Mouse (Mus musculus) hindbrain, embryonic 11.5 days (tissue): ENCODE results near the gene Acot12. TPM values are rescaled to one million over a fixed set of nuclear protein-coding genes. Genes with fewer than 3 reads are reported as not detected.
A peak's percentile ranks its signal among the peaks of the same experiment; 100 is the strongest.

Experiments used
- ATAC-seq: fragments of 200-750 bp; cut with Nextera tagmentation; 2 replicates; pipeline ENCODE4 v1.8.0; 2017; ENCODE audit warnings: mild to moderate bottlenecking, moderate TSS enrichment, moderate library complexity; ENCODE audit not compliant: low FRiP score
- DNase-seq: peaks from one replicate; pipeline ENCODE4 v3.0.0-alpha.2; 2015; ENCODE audit warnings: low spot score
- H3K27ac ChIP-seq: fragments of 300-500 bp; sonication (generic); 2 replicates; pipeline ENCODE4 v1.5.1; 2014; ENCODE audit warnings: mild to moderate bottlenecking, low read depth, low read length
- H3K27me3 ChIP-seq: fragments of 300-500 bp; sonication (generic); 2 replicates; pipeline ENCODE4 v1.6.1; 2014; ENCODE audit warnings: mild to moderate bottlenecking, low read length, moderate library complexity, mixed read lengths; ENCODE audit not compliant: control insufficient read depth, insufficient read depth
- H3K36me3 ChIP-seq: fragments of 300-500 bp; sonication (generic); 2 replicates; pipeline ENCODE4 v1.6.1; 2014; ENCODE audit warnings: mild to moderate bottlenecking, low read length, moderate library complexity, mixed read lengths; ENCODE audit not compliant: control insufficient read depth, insufficient read depth
- H3K4me1 ChIP-seq: fragments of 300-500 bp; sonication (generic); replicated peaks from 2 replicates; pipeline ENCODE4 v1.6.1; 2014; ENCODE audit warnings: low read length, mixed read lengths; ENCODE audit not compliant: control insufficient read depth, insufficient read depth
- H3K4me2 ChIP-seq: fragments of 300-500 bp; sonication (generic); replicated peaks from 2 replicates; pipeline ENCODE4 v1.6.1; 2014; ENCODE audit warnings: mild to moderate bottlenecking, low read depth, low read length
- H3K4me3 ChIP-seq: fragments of 300-500 bp; sonication (generic); 2 replicates; pipeline ENCODE4 v1.5.1; 2014; ENCODE audit warnings: low read depth, low read length
- H3K9ac ChIP-seq: fragments of 300-500 bp; sonication (generic); 2 replicates; pipeline ENCODE4 v1.6.1; 2014; ENCODE audit warnings: low read depth, low read length
- H3K9me3 ChIP-seq: fragments of 300-500 bp; sonication (generic); 2 replicates; pipeline ENCODE4 v1.6.1; 2016; ENCODE audit warnings: low read length; ENCODE audit not compliant: control insufficient read depth
- WGBS: fragments of 180-500 bp; shearing (Covaris S2); extraction: QIAGEN DNeasy Blood & Tissue Kit; methylation state at CpG from one replicate; pipeline ENCODE4 v1.1.7; 2014; 5-methylcytosine and 5-hydroxymethylcytosine counted together
- polyA plus RNA-seq: library from polyadenylated mRNA; unstranded; fragments of >200 nt; fragmentation: Nextera tagmentation; extraction: Ambion mirVana; gene quantifications from 2 replicates; pipeline ENCODE4 v1.2.1, GENCODE M21; 2014

The Acot12 gene
- polyA plus RNA-seq, 1 experiment from 2014 or later, result 0.11 TPM

GRCm38 (mm10) chr13:91724211-91724610 is 17.1 kb upstream of the Acot12 start:
- no peaks in the 10 kb centered on the region for H3K27me3 ChIP-seq
- no peaks in the 10 kb centered on the region for H3K4me1 ChIP-seq
- DNase-seq, result no peak
- H3K27ac ChIP-seq, result no peak overlapping the region
- ATAC-seq, result no peak
- no peak overlapping the region for H3K9ac ChIP-seq
- no peaks in the 10 kb centered on the region for H3K9me3 ChIP-seq
- no peak overlapping the region for H3K4me2 ChIP-seq
- 87% methylated on average over 3 of the region's 3 CpGs for WGBS
- H3K36me3 ChIP-seq, result no peaks in the 10 kb centered on the region
- H3K4me3 ChIP-seq, result no peak overlapping the region

GRCm38 (mm10) chr13:91725130-91725529 is 16.2 kb upstream of the Acot12 start:
- 87% methylated on average over 3 of the region's 3 CpGs for WGBS
- no peak overlapping the region for H3K4me3 ChIP-seq
- no peak overlapping the region for H3K4me2 ChIP-seq
- H3K27ac ChIP-seq, result no peak overlapping the region
- H3K9ac ChIP-seq, result no peak overlapping the region
- H3K4me1 ChIP-seq, result no peaks in the 10 kb centered on the region
- H3K27me3 ChIP-seq, result no peaks in the 10 kb centered on the region
- H3K36me3 ChIP-seq, result no peaks in the 10 kb centered on the region
- ATAC-seq (no peak), DNase-seq (no peak)
- no peaks in the 10 kb centered on the region for H3K9me3 ChIP-seq

GRCm38 (mm10) chr13:91727899-91728298 is 13.4 kb upstream of the Acot12 start:
- Histone ChIP-seq H3K9ac (no peak overlapping the region), H3K4me1 (no peaks in the 10 kb centered on the region), H3K9me3 (no peaks in the 10 kb centered on the region), H3K4me2 (no peak overlapping the region), H3K27me3 (no peaks in the 10 kb centered on the region), H3K27ac (no peak overlapping the region), H3K36me3 (no peaks in the 10 kb centered on the region), H3K4me3 (no peak overlapping the region)
- DNase-seq, result no peak
- ATAC-seq, result no peak

- Histone ChIP-seq H3K9me3 (no peaks in the 10 kb centered on the region), H3K4me2 (no peak overlapping the region), H3K36me3 (no peaks in the 10 kb centered on the region), H3K27me3 (no peaks in the 10 kb centered on the region), H3K9ac (no peak overlapping the region), H3K4me3 (no peak overlapping the region), H3K4me1 (no peaks in the 10 kb centered on the region), H3K27ac (no peak overlapping the region)
- no peak for ATAC-seq
- no peak for DNase-seq
- WGBS, result 89% methylated on average over 1 of the region's 1 CpGs
Measured at GRCm38 (mm10) chr13:91737191-91737590, 4.1 kb upstream of the Acot12 start.

GRCm38 (mm10) chr13:91740851-91741250 is 461 bp upstream of the Acot12 start:
- H3K36me3 ChIP-seq, result no peaks in the 10 kb centered on the region
- no peak for ATAC-seq
- peak overlapping the region; percentile 84 for H3K4me2 ChIP-seq
- no peak overlapping the region for H3K9ac ChIP-seq
- no peak overlapping the region for H3K27ac ChIP-seq
- H3K4me3 ChIP-seq, result peak overlapping the region; percentile 36; the same call in 1 of the 2 replicates
- no peaks in the 10 kb centered on the region for H3K4me1 ChIP-seq
- no peaks in the 10 kb centered on the region for H3K27me3 ChIP-seq
- H3K9me3 ChIP-seq, result no peaks in the 10 kb centered on the region
- WGBS, result 71% methylated on average over 6 of the region's 6 CpGs
- DNase-seq, result no peak

GRCm38 (mm10) chr13:91743180-91743579 is 1.9 kb downstream of the Acot12 start:
- DNase-seq (no peak), ATAC-seq (no peak)
- H3K4me3 ChIP-seq, result no peak overlapping the region

GRCm38 (mm10) chr13:91746470-91746869 is 5.2 kb downstream of the Acot12 start:
- WGBS, result 88% methylated on average over 5 of the region's 5 CpGs
- Histone ChIP-seq H3K4me2 (no peak overlapping the region), H3K36me3 (no peaks in the 10 kb centered on the region), H3K4me1 (no peaks in the 10 kb centered on the region), H3K4me3 (no peak overlapping the region), H3K27me3 (no peaks in the 10 kb centered on the region), H3K27ac (no peak overlapping the region), H3K9ac (no peak overlapping the region), H3K9me3 (no peaks in the 10 kb centered on the region)
- DNase-seq, result no peak
- no peak for ATAC-seq

More at GRCm38 (mm10) chr13:91743180-91743579, 1.9 kb downstream of the Acot12 start:
- Histone ChIP-seq H3K4me1 (no peaks in the 10 kb centered on the region), H3K4me2 (no peak overlapping the region), H3K36me3 (no peaks in the 10 kb centered on the region), H3K27ac (no peak overlapping the region), H3K9ac (no peak overlapping the region), H3K27me3 (no peaks in the 10 kb centered on the region), H3K9me3 (no peaks in the 10 kb centered on the region)
- WGBS, result 90% methylated on average over 3 of the region's 3 CpGs

- no peak for ATAC-seq
- H3K27me3 ChIP-seq, result no peaks in the 10 kb centered on the region
- 86% methylated on average over 2 of the region's 2 CpGs for WGBS
- no peaks in the 10 kb centered on the region for H3K4me1 ChIP-seq
- H3K36me3 ChIP-seq, result no peaks in the 10 kb centered on the region
- H3K4me3 ChIP-seq, result no peak overlapping the region
- no peak overlapping the region for H3K9ac ChIP-seq
- no peak overlapping the region for H3K4me2 ChIP-seq
- no peaks in the 10 kb centered on the region for H3K9me3 ChIP-seq
- H3K27ac ChIP-seq, result no peak overlapping the region
- no peak for DNase-seq
Measured at GRCm38 (mm10) chr13:91748401-91748800, 7.1 kb downstream of the Acot12 start.

- Histone ChIP-seq H3K4me3 (no peak overlapping the region), H3K4me1 (no peaks in the 10 kb centered on the region), H3K9me3 (no peaks in the 10 kb centered on the region), H3K36me3 (no peaks in the 10 kb centered on the region), H3K27ac (no peak overlapping the region), H3K9ac (no peak overlapping the region), H3K4me2 (no peak overlapping the region), H3K27me3 (no peaks in the 10 kb centered on the region)
- DNase-seq (no peak), ATAC-seq (no peak)
- WGBS, result 84% methylated on average over 4 of the region's 4 CpGs
Measured at GRCm38 (mm10) chr13:91749981-91750380, 8.7 kb downstream of the Acot12 start.
